Mouse (Mus musculus): Measurements from ENCODE around the gene Plscr5. TPM values are rescaled to one million over a fixed set of nuclear protein-coding genes. Genes with fewer than 3 reads are reported as not detected.
"Not testable (repeated sequence)": the region's sequence is repeated elsewhere in the genome, so short reads cannot be mapped to it uniquely, and the experiment has no call there.

Gene Plscr5
- total RNA-seq (2021): not detected
- long read RNA-seq, experiment 1: 0 reads
- long read RNA-seq, experiment 2: 0 reads

DNA sequence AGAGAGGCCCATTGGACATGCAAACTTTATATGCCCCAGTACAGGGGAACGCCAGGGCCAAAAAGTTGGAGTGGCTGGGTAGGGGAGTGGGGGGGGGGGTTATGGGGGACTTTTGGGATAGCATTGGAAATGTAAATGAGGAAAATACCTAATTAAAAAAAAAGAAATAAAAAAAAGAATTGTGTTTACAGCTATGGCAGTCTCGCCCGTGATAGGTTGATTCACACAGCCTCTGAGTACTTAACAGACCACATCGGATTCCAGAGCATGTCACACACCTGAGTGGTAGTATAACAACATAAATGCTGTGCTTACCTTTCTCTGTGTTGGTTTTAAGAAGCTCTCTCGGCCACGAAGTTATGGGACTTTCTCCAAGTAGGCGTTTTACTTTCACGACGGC lies at the start of gene Plscr5:
TSS of gene Plscr5 (plus strand) at position 301 of the 400 bp plus-strand sequence.
- not testable (repeated sequence) for DNase-seq (ENCODE audit: low spot score)

DNA sequence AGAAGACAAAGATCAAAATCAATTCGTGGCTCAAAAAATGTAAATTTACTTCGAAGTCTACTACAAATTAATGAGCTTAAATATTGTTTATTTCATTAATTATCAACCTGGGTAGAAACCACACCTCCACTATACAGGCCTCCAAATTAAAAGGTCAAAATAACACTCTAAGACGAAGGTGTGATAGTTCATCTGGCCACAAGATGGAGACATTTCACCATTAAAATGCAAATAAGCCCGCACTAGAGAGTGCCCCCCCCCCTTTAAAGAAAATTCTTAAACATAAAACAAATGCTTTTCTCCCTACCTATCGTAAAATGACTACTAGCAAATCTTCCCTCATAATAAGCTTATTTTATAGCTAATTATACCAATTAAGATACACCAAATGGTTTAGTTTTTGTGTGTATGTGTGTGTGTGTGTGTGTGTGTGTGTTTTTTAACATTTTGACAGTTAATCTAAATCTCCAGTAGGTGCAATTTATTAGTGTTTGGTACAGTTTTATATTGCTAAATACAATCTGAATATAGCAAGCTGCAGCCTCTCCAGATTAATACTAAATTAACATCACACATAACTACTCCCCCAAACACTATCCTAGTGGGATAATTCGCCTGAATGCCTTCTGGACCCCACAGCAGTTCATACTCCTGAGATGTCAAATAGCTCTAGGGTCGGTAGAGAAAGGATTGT lies 45.0 kb upstream of the Plscr5 start:
- peak; percentile 10 for DNase-seq (ENCODE audit: low spot score)

DNA sequence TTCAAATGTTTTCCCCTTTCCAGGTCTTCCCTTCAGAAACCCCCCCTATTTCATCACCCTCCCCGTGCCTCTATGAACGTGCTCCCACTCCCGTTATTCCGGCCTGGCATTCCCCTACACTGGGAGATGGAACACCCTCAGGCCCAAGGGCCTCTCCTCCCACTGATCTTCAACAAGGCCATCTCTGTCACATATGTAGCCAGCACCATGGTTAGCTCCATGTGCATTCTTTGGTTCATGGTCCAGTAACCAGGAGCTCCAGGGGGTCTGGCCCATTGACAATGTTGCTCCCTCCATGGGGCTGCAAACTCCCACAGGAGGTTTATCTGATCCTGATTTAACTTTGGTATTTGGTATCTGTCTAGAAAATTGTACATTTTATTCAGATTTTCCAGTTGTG lies 30.5 kb upstream of the Plscr5 start:
- DNase-seq (ENCODE audit: low spot score): no peak

DNA sequence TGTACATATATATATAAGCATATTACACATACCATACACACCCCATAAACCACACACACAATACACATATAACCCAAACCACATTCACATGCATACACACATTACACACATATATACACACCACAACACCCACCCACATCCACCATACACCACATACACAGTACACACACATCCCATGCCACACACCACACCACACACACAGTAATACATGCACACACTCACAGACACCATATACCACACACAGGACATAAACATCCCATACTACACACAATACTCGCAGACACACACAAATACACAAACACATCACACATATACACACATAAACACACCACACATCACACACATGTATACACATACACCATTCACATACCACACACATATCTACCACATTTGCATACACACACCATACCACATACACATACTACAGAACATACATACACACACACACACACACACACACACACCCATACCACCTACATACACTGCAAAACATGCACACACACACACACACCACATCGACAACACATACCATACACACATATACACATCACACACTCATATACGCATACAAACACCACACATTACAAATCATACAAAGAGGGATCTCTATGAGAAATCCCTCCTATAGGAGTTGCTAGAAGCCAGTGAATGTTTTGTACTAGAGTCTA lies 19.3 kb upstream of the Plscr5 start:
- no peak for DNase-seq (ENCODE audit: low spot score)

DNA sequence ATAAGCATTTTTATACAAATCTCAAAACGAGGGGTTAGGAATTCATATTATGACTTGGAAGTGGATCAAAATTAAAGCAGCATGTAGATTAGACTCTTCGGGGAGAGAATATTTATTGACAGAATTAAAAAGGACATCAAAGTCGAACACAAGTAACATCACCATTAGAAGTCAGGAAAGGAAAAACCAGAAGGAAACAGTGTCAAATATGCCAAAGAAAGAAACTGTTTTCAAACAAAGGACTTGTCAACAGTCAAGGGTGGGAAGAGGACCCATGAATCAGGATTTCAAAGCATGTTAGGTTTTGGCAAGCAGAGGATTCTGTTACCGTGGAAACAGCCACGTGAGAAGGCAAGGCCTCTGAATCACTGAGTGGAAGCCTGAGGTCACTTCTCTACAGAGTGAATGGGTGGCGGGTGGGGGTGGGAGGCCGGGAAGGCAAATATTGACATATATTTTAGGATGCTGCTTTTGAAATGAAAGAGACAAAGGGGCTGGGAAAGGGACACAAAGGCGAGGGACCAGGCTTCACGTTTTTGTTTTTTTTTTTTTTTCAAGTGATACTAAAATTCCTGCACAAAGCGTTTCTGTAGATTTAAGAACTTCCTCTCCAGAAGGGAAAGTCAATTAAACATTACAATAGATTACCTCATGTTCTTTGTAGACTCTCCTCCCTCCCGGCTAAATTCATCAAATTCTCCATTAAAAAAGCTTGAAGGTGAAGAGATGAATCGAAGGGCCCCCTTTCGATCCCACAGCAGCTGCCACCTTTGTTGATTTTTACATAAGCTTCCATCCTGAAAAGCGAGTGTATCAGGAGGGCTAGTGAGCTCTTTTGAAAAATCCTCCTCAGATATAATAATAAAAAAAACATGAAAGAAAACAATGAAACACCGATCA lies 18.3 kb upstream of the Plscr5 start:
- DNase-seq (ENCODE audit: low spot score): no peak

DNA sequence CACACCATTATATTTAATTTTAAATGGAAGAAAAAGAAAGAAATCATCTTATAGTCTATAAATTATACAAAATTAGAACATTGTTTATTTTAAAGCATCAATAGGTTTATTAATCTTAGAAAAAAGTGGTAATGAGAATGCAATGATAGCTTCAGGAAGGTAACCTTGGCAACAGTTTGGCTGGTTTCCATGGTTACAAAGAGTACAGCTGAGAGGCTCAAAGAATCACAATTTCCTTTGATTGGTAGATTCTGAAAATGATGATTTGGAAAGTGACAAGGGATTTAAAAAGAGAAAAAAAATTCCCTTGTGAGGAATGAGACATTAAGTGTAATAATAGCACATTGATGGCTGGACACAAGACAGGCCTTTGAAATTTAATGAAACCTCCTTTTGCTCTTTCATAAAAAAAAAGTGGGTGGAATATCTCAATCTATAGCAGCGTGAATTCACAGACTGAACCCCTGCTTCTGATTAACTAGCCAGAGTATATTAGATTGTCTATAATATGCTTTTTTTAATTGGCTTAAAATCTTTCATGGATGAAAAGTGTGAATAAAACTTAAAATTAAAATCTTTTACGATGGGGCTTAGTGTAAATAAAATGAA lies 13.8 kb upstream of the Plscr5 start:
- no peak for DNase-seq (ENCODE audit: low spot score)

DNA sequence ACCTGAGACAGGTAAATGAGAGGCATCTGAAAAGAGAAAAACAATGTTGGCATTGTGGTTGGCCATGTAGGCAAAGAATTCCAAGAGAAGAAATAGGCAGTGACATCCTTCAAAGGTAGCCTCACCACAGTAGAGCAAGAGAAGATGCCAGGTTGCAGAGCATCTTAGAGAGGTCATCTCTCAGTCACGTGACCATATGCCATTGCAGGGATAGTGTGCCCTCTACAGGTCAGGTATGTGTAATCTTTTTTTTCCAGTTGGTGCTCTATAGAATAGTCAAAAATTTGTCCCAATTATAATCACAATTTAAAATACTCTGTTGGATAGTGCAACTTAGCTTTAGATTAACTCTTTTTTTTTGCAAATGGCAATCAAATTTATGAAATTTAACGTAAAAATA lies 1.4 kb upstream of the Plscr5 start:
- no peak for DNase-seq (ENCODE audit: low spot score)

DNA sequence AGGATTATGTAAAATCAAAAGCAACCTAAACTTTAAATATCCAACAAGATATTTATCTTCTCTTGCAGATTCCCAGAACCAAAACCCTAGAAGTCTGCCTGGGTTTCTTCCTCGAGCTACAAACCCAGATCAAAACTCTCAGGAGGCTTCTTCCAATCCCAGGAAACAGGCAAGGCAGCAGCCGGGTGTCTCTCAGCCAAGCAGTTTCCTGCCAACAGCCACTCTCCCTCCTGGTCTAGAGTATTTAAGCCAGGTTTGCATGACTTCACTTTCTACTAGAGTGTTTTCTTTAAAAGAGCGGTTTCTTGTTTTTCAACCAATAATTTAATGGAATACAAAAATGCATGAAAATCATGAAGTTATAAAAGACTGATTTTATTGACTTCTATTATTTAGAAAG lies 5.7 kb downstream of the Plscr5 start:
- DNase-seq (ENCODE audit: low spot score): no peak

DNA sequence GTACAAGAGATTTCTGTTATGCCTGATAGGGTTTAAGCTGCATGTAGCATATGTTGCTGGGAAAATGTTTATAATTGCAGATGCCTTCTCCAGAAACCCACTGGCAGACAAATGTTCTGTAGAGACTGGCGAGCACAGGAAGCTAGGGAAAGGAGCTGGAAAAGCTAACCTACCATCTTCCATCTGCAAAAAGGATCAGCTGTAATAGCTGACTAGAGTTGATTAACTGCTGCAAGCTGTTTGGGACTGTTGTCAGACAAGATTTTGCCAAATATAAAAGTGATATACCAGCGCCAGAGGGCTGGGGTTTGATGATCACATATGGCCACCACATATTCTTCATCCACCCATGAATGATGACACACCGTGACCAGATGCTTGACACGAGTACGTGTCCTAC lies 6.8 kb downstream of the Plscr5 start:
- DNase-seq (ENCODE audit: low spot score): no peak

DNA sequence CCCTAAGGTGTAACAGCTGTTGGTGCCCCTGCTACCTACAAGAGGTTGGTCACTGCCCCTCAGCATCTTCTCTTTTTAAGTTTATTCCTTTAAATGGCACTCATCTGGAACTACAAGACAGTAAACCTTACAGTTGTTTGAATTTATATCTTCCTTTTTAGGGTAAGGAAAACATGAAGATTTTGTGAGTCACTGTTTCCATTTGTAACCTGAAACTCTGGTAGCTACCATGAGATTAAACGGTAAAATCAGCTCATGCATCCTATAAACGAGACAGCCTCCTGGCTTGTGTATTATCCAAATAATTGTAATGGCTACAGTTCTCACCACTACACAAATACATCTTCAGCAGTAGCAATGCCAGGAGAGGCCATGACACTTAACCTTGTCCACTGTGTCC lies 11.7 kb downstream of the Plscr5 start:
- DNase-seq (ENCODE audit: low spot score): no peak

DNA sequence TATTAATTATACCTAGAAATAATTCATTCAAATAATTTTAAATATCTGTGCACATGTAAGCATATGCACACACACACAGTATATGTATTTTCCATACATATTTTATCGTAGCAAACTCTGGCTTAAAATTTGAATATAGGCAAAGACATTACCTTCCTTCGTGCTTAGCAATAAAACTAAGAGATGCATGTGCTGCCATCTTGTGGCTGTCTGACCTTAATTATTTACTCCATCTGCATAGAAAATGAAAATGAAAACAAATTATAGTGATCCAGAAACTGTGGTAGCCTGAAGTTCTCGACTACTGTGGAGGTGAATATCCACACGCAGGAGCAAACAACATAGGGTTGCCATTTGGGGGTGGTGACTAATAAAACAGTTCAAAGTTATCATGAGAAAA lies 14.6 kb downstream of the Plscr5 start:
- DNase-seq (ENCODE audit: low spot score): peak; percentile 53

DNA sequence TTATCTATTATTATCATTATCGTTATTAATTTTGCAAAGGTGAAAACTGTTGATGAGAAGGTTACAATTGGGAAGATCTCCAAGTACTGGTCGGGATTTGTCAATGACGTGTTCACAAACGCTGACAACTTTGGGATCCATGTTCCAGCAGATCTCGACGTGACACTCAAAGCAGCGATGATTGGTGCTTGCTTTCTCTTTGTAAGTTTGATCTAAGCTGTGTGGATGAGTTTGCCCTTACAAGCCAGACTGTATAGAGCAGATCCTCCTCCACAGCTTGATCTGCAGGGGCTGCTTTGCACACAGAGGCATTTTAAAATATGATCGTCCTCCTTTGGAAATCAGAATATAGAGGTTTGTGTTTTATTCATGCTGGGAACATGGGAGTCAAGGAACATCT lies 15.0 kb downstream of the Plscr5 start:
- DNase-seq (ENCODE audit: low spot score): no peak

DNA sequence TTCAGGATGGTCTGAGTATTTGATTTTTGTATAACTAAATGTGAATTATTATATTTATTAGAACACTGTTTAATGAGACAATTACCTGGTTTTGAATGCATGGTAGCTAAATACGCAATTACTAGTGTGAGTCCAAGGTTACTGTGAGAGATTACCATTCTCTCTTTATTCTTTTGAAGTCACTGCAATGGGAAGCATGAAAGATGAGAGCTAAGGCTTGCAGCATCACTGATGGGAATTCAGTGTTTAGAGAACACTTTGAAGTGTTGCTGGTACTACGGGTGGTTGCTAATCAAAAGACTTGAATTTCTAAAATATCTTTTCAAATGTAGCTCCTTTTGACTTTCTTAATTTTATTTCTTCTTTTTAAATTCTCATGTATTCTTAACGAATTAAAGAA lies 17.1 kb downstream of the Plscr5 start:
- no peak for DNase-seq (ENCODE audit: low spot score)

DNA sequence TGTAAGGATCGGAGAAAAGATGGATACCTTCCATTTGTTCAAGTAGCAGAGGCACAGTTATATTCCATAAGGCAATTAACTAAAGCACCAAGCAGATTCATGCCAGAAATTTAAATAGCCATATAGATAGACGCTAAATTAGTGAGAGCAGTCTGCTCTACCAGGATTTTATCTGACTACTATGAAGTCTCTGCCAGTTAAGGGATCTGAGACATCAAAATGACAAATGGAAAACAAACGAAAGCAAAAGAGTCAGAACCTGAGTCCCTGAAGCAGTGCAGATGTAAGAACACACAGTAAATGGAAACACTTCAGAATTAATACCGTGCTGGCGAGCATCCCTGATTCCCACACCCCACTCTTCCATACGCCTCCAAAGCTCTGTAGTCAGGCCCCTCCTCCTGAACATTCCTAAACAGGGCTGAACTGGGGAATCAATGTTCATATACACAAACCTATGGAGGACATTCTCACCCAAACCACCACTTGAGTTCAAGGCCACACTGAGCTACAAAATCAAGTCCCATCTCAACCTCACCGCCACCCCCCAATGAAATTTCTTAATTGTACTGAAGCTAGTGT lies 17.7 kb downstream of the Plscr5 start:
- DNase-seq (ENCODE audit: low spot score): no peak

DNA sequence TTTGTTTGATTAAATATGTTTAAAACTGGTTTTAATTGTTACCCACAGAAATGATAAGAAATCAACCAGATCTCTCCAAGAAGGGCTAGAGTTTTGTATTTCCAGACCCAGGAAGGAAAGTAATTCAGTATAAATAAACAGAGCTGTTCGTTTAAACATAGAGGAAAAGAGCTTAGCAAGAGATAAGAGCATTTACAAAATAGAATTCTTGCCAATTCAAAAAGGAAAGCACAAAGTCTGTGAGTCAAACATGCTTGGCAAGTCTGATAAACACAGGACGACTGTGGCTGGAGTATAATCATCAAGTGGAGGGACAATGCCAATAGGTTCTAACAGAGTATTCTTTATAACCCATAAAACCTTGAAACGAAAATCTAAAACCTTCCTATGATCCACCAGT lies 18.3 kb downstream of the Plscr5 start:
- no peak for DNase-seq (ENCODE audit: low spot score)

DNA sequence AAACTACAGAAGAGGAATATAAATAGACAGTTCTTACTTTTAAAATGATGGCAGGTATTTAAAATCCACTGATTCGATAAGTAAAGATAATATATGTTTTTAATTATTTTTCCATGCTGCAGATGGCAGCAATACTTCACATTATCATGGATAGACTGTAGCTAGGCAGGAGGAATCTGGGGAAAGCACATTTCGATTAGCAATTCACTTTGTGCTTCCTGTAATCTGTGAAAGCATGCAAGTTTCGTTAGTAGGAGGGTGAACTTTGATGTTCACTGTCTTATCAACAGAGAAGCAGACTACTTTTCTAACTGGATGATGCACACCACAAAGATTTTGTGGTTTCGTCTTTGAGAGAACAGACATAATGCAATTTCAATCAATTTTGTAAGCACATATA lies 24.7 kb downstream of the Plscr5 start:
- no peak for DNase-seq (ENCODE audit: low spot score)

DNA sequence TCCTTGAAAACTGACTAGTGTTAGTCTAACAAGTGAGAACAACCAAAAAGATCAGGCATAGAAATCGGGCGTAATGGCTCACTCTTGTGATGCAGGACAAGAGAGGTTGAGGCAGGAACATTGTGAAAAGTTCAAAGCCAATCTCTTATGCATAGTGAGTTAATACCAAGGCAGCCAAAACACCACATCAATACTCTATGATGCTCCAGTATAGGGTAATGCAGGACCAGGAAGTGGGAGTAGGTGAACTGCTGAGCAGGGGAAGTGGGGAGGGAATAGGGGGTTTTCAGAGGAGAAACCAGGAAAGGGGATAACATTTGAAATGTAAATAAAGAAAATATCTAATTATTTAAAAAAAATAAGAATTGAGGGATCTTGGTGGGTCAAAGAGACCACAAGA lies 25.2 kb downstream of the Plscr5 start:
- DNase-seq (ENCODE audit: low spot score): no peak

DNA sequence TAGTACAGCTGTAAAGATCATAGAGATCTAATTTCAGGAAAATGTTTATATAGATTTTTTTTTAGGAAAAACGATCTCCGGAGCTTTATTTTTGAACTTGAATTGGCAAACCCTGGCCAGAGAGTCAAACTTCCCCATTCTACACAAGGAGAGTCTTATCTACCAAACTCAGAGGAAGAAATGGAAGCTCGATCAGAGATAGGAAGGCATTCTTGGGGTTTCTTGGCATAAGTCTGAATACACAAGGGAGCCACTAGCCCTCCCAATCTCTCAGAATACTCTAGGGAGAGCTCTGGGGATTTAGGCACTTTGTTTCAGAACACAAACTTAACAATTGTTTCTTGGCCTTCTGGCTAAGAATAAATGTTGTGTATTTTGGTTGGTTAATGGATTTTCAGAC lies 27.4 kb downstream of the Plscr5 start:
- no peak for DNase-seq (ENCODE audit: low spot score)

DNA sequence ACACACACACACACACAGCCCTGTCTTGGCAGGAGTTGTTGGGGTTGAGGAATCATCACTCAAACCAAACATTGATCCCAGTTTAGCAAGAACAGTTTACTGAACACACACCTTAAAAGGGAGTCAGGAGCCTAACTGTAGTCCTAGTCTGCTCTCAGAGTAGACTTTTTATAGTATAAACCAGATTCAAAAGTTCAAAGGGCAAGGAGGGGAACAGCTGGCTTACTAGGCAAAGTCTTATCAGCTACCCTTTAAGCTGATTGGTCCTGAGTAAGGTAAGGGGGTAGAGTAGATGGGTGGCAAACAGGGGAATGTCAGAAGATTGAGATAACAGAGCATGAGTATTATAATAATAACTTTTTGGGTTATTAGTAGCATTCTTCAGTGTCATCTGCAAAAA lies 28.7 kb downstream of the Plscr5 start:
- DNase-seq (ENCODE audit: low spot score): no peak

DNA sequence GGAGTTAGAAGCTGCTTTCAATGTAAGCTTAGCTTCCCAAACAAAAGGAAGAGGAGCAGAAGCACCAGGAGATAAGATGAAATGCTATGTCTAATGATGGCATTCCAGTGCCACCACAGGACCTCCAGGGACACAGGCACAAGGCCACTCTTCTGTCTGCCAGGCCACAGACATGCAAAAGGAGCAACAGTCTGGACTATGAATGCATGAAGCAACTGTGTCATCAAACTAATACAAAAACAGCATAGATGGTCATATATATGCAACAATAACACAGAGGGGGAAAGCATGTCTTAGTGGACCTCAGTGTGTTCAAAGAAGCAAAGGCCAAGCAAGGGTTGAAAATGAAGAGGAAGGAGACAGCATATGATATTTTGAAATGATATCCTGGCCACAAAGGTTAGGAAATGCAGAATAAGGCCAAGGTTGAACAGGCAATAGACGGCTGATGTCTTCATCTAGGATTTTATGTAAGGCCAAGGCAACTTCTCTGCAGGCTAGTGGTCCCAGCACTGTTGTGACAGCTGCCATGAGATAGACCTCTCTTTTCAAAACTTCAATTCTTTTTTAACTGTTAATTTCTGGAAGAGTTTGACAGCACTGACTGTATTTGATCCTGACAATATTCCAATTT lies 32.0 kb downstream of the Plscr5 start:
- no peak for DNase-seq (ENCODE audit: low spot score)

DNA sequence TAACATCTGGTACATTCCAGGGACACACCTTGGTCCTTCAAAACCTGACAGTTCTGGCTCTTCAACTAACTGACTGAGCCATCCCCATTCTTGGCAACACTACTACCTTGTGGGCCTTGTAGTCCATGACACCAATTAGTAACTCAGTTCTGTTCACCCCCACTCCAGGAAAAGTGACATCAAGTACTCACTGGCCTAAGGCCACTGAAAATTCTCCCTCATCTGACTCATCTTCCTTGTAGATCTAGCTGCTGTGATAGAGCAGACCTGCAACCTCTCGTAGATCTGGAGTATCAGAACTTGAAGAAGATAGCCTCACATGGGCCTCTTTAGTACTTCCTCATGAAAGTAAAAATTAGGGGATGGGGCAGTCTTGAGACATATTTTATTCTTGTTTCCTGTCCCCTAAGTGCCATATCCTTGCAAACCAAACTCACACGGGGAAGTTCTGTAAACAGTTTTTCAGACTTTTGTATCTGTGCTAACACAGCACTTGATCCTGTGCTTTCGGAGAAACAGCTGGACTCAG lies 33.5 kb downstream of the Plscr5 start:
- no peak for DNase-seq (ENCODE audit: low spot score)
